Mouse (Mus musculus) stomach, postnatal 0 days (tissue): ENCODE data around the gene Timm8a2. TPM values are rescaled to one million over a fixed set of nuclear protein-coding genes. Genes with fewer than 3 reads are reported as not detected.

Source experiments
- ATAC-seq: fragments of 200-750 bp; cut with Nextera tagmentation; 2 replicates; pipeline ENCODE4 v1.8.0; 2017; ENCODE audit not compliant: low FRiP score, low TSS enrichment
- DNase-seq: peaks from one replicate; pipeline ENCODE4 v3.0.0-alpha.2; 2016; ENCODE audit warnings: low spot score
- H3K27ac ChIP-seq: fragments of 300-500 bp; sonication (generic); replicated peaks from 2 replicates; pipeline ENCODE4 v1.5.1; 2014; ENCODE audit warnings: mild to moderate bottlenecking, control low read depth
- H3K27me3 ChIP-seq: fragments of 300-500 bp; sonication (generic); 2 replicates; pipeline ENCODE4 v1.6.1; 2014; ENCODE audit warnings: low read length; ENCODE audit not compliant: control insufficient read depth, insufficient read depth
- H3K36me3 ChIP-seq: fragments of 300-500 bp; sonication (generic); 2 replicates; pipeline ENCODE4 v1.6.1; 2014; ENCODE audit warnings: low read length, mixed read lengths; ENCODE audit not compliant: control insufficient read depth, insufficient read depth
- H3K4me1 ChIP-seq: fragments of 300-500 bp; sonication (generic); replicated peaks from 2 replicates; pipeline ENCODE4 v1.6.1; 2014; ENCODE audit warnings: antibody characterized with exemption; ENCODE audit not compliant: control insufficient read depth, insufficient read depth
- H3K4me2 ChIP-seq: fragments of 300-500 bp; sonication (generic); replicated peaks from 2 replicates; pipeline ENCODE4 v1.6.1; 2014; ENCODE audit warnings: low read depth, mild to moderate bottlenecking, control low read depth, moderate library complexity
- H3K4me3 ChIP-seq: fragments of 300-500 bp; sonication (generic); 2 replicates; pipeline ENCODE4 v1.5.1; 2014; ENCODE audit warnings: low read depth, low read length, control low read depth
- H3K9ac ChIP-seq: fragments of 300-500 bp; sonication (generic); 2 replicates; pipeline ENCODE4 v1.6.1; 2014; ENCODE audit warnings: mild to moderate bottlenecking, low read length, control low read depth, mixed read lengths
- H3K9me3 ChIP-seq: fragments of 300-500 bp; sonication (generic); 2 replicates; pipeline ENCODE4 v1.6.1; 2016; ENCODE audit warnings: low read length; ENCODE audit not compliant: control insufficient read depth
- CTCF ChIP-seq: IDR thresholded peaks from 2 replicates; pipeline ENCODE4 v1.5.1; 2016; ENCODE audit warnings: antibody characterized with exemption, low read depth, mild to moderate bottlenecking, moderate library complexity
- EP300 ChIP-seq: optimal IDR thresholded peaks from 2 replicates; pipeline ENCODE3; 2016; ENCODE audit warnings: antibody characterized with exemption
- WGBS: fragments of 180-500 bp; shearing (Covaris S2); extraction: QIAGEN DNeasy Blood & Tissue Kit; methylation state at CpG from one replicate; pipeline ENCODE4 v1.1.7; 2014; 5-methylcytosine and 5-hydroxymethylcytosine counted together
- polyA plus RNA-seq: library from polyadenylated mRNA; unstranded; fragments of >200 nt; fragmentation: Nextera tagmentation; extraction: Ambion mirVana; gene quantifications from 2 replicates; pipeline ENCODE4 v1.2.1, GENCODE M21; 2015

Timm8a2 gene
- polyA plus RNA-seq, 1 experiment from 2014 or later = not detected

DNA sequence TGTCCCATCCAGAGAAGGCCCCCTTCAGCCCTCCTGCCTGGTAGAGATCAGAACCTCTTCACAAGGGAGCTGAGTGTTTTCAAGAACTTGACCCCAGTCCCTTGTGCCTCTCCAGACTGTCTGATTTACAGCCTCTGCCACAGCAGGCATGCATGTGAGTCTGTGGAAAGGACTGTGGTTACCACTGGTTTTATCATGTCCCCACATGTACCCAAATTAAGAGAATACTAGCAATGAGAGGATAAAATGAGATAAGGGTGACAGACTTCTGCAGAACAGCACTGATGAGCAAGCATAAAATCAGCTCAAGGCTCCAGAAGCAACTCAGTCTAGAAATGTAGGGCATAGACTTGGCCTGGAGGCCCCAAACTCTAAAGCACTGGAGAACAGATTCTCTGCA is 10.5 kb upstream of the Timm8a2 start:
- no peak for DNase-seq
- H3K27me3 ChIP-seq = no peaks in the 10 kb centered on the region
- H3K36me3 ChIP-seq = peaks cover 12% of the 10 kb centered on the region; the same call in 1 of the 2 replicates
- no peaks in the 10 kb centered on the region for H3K9me3 ChIP-seq
- no peak for ATAC-seq
- H3K9ac ChIP-seq = no peak overlapping the region
- H3K4me3 ChIP-seq = no peak overlapping the region
- no peaks in the 10 kb centered on the region for H3K4me1 ChIP-seq
- TF ChIP-seq EP300 = no peak
- no peak for TF ChIP-seq CTCF
- no peak overlapping the region for H3K27ac ChIP-seq
- H3K4me2 ChIP-seq = no peak overlapping the region

DNA sequence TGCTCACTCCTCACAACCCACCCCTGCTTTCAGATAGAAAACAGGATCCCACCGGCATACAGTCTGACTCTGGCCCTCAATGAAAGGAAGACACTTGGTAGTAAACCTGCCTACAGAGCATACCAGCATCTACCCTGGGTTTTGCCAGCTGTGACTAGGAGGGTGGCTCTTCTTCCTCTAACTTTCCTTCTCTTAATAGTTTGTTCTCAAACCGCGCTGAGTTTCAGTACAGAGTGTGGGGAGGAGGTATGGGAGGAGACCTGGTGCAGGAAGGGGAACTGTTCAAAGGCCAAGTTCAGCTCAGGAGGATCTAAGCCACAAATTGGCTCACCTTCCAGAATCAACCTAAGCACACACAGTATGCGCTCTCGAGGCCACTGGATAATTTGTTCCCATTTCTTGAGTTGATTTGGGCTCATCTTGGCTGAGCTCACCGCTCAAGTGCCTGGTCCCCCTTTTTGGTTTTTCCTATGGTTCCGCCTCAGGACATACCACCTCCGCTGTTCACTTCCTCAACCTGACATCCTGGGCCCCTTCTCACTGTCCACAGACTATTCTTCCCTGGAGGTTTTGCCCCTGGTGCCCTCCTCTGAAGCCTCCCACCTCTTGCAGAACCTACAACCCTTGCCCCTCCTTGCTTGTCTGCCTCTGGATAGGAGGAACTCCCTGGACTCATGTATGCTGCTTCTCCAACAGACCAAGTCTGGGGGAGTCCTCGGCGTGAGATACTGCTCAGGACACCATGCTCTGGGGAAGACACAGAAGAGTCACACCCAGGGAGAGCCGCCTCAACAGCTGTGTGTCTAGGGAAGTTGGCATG is 5.3 kb upstream of the Timm8a2 start:
- no peaks in the 10 kb centered on the region for H3K4me1 ChIP-seq
- no peak overlapping the region for H3K9ac ChIP-seq
- no peaks in the 10 kb centered on the region for H3K27me3 ChIP-seq
- H3K36me3 ChIP-seq = no peaks in the 10 kb centered on the region
- DNase-seq (no peak), ATAC-seq (0 out of 2 replicates have a peak, but pooled peaks have one; percentile 35)
- H3K4me2 ChIP-seq = no peak overlapping the region
- WGBS = 82% methylated on average over 11 of the region's 11 CpGs
- H3K27ac ChIP-seq = no peak overlapping the region
- H3K9me3 ChIP-seq = no peaks in the 10 kb centered on the region
- no peak overlapping the region for H3K4me3 ChIP-seq
- no peak for TF ChIP-seq CTCF
- TF ChIP-seq EP300 = no peak

DNA sequence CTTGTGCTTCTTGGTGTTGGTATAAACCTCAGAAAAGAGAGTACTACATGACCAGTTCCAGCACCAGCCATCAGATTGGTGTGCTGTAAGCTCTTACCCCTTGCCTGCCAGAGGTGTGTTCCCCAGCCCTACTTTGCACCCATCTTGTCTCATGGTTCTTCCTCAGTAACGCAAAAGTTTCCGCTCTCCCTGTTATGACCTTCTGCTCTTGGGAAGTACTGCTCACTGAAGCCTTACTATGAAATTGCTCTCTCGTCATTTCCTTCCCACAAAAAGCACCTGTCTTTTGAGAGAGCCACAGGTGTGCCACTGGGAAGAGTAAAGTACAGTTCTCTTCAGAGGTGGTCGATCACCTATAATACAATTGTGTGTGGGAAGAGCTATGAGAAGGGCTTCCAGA is 4.6 kb upstream of the Timm8a2 start:
- WGBS = 91% methylated on average over 4 of the region's 4 CpGs
- ATAC-seq = no peak
- no peak for TF ChIP-seq EP300
- no peak for TF ChIP-seq CTCF

DNA sequence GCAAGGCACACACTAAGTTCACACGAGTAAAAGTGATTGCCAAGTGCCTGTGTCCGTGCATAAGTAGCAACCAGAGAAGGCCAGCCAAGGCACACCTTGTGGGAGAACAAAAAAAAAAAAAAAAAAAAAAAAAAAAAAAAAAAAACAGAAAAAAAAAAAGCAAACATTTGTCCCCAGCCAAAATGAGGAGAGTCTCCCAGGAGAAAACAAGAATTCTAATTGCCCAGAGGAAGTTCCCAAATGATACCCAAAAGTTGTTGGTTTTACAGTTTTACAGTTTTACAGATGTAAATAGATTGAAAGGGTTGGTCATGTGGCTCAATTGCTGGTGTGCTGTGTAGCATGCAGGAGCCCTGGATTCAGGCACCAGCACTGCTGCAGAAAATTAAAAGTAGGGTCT is 2.4 kb upstream of the Timm8a2 start:
- no peak overlapping the region for H3K9ac ChIP-seq
- H3K9me3 ChIP-seq = no peaks in the 10 kb centered on the region
- H3K4me1 ChIP-seq = no peaks in the 10 kb centered on the region
- no peak overlapping the region for H3K4me3 ChIP-seq
- no peaks in the 10 kb centered on the region for H3K27me3 ChIP-seq
- no peak for ATAC-seq
- WGBS = 46% methylated on average over 2 of the region's 2 CpGs
- no peak overlapping the region for H3K27ac ChIP-seq
- DNase-seq = no peak
- no peak overlapping the region for H3K4me2 ChIP-seq
- TF ChIP-seq CTCF = no peak
- H3K36me3 ChIP-seq = no peaks in the 10 kb centered on the region

More for the DNA sequence above, 4.6 kb upstream of the Timm8a2 start:
- Histone ChIP-seq H3K27me3 (no peaks in the 10 kb centered on the region), H3K9me3 (no peaks in the 10 kb centered on the region), H3K27ac (no peak overlapping the region), H3K36me3 (no peaks in the 10 kb centered on the region), H3K9ac (no peak overlapping the region), H3K4me3 (no peak overlapping the region), H3K4me2 (no peak overlapping the region), H3K4me1 (no peaks in the 10 kb centered on the region)
- DNase-seq = no peak

DNA sequence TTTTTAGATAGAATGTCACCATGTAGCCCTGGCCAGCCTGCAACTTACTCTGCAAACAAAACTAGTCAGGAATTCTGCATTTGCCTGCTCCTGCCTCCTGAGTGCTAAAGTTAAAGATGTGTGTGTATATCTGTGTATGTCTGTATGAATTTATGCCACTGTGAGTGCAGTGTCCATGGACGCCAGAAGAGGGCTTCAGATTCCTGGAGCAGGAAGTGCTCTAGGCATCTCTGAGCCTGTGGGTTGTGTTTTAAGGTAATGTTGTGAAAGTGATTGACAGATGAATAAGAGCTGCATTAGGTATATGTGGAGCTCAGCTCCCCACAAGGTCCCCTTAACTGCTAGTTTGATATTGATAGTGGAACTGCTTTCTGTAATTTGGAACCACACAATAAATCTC is 707 bp downstream of the Timm8a2 start:
- H3K4me2 ChIP-seq = no peak overlapping the region
- H3K9ac ChIP-seq = no peak overlapping the region
- WGBS = 83% methylated on average over 1 of the region's 1 CpGs
- H3K27ac ChIP-seq = no peak overlapping the region
- H3K4me1 ChIP-seq = no peaks in the 10 kb centered on the region
- ATAC-seq (no peak), DNase-seq (no peak)
- no peaks in the 10 kb centered on the region for H3K27me3 ChIP-seq
- H3K36me3 ChIP-seq = no peaks in the 10 kb centered on the region
- no peak overlapping the region for H3K4me3 ChIP-seq
- H3K9me3 ChIP-seq = no peaks in the 10 kb centered on the region
- TF ChIP-seq EP300 (no peak), CTCF (0 out of 2 replicates have a peak, but pooled peaks have one; percentile 5)

DNA sequence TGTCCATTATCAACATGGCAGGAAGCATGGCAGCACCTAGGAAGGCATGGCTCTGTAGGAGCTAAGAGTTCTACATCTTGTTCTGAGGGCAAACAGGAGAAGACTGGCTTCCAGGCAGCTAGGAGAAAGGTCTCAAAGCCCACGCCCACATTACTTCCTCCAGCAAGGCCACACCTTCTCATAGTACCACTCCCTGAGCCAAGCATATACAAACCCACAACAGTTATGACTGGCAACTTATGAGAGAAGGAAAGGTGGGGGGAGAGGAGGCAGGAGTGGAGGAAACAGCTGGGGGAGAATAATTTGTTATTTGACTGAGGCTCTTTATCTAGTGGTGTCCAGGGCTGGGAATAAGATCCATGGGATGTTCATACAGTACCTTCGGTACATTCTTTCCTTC is 1.4 kb downstream of the Timm8a2 start:
- Histone ChIP-seq H3K36me3 (no peaks in the 10 kb centered on the region), H3K9me3 (no peaks in the 10 kb centered on the region), H3K27ac (no peak overlapping the region), H3K4me1 (no peaks in the 10 kb centered on the region), H3K9ac (no peak overlapping the region), H3K4me3 (no peak overlapping the region), H3K4me2 (no peak overlapping the region), H3K27me3 (no peaks in the 10 kb centered on the region)
- DNase-seq = peak; percentile 31
- 80% methylated on average over 2 of the region's 2 CpGs for WGBS
- TF ChIP-seq CTCF = no peak
- TF ChIP-seq EP300 = no peak
- ATAC-seq = peak; percentile 82
